Mouse (Mus musculus): ENCODE data around the gene Gm4787. TPM values are rescaled to one million over a fixed set of nuclear protein-coding genes. Genes with fewer than 3 reads are reported as not detected.
A peak's percentile ranks its signal among the peaks of the same experiment; 100 is the strongest.
"Not testable (repeated sequence)": the region's sequence is repeated elsewhere in the genome, so short reads cannot be mapped to it uniquely, and the experiment has no call there.

Gene Gm4787
- 0.13 and 0.27 TPM in 2 replicates for polyA plus RNA-seq (2015; fragmentation: Nextera tagmentation; extraction: Ambion mirVana)

DNA sequence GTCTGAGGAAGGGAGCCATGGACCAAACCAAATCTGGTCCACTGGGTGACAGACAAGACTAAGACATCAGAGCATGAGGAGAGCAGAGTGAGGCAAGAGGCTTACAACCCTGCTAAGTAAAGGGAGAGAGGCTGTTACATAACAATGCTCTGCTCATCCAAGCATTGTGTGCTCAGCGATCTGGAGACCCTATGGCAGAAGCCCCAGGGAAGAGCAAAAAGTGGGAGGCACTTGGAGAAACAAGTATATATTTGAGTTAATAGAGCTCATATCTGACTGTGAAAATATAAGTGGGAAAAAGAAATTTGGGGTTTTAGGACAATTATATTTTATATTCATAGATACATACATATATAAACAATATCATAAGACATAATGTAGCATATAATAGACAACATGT is at the start of gene Gm4787:
TSS of gene Gm4787 (minus strand) at position 101 of the 400 bp plus-strand sequence.
- H3K4me2 ChIP-seq (replicated peaks); H3K4me3 ChIP-seq (replicated peaks); H3K4me1 ChIP-seq (replicated peaks); H3K27ac ChIP-seq; H3K27me3 ChIP-seq; H3K9ac ChIP-seq (replicated peaks); ATAC-seq; H3K36me3 ChIP-seq; H3K9me3 ChIP-seq: not testable (repeated sequence)
- WGBS = 56% methylated on average over 1 of the region's 1 CpGs

- no peak for ATAC-seq
- Histone ChIP-seq H3K4me3 (replicated peaks) (no peak within 1 kb of the TSS), H3K9me3 (peaks cover 21% of the 10 kb centered on the region), H3K9ac (replicated peaks) (no peak within 1 kb of the TSS), H3K4me1 (replicated peaks) (no peaks in the 10 kb centered on the region), H3K27ac (no peak within 1 kb of the TSS), H3K4me2 (replicated peaks) (no peak within 1 kb of the TSS), H3K36me3 (peaks cover 22% of the 10 kb centered on the region), H3K27me3 (no peaks in the 10 kb centered on the region)
- WGBS = 88% methylated on average over 1 of the region's 1 CpGs
These were observed 42.6 kb upstream of the Gm4787 start, which contains the start of gene Adam4 for GRCm38 (mm10) chr12:81421846-81422245. TSS of gene Adam4 (minus strand) at chr12:81421946.

DNA sequence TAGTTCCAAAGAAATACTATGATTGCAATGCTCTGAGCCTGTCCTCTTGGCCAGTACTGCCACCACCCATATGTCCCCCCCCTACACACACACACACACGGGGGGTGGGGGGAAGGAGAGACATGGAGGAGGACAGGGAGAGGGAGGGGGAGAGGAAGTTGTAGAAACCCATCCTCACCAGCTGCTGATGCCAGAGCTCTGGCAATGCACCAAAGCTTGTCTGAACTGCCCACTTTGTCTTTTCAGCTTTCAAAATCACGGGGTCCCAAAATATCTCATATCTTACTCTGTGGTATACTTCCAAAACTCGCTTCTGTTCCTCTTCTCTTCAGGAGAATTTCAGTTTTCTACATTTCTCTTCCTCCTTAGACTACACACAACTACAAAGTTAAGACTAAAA is 33.9 kb upstream of the Gm4787 start:
- Histone ChIP-seq H3K4me3 (replicated peaks) (no peak overlapping the region), H3K36me3 (no peaks in the 10 kb centered on the region), H3K9me3 (no peaks in the 10 kb centered on the region), H3K4me1 (replicated peaks) (no peaks in the 10 kb centered on the region), H3K27ac (no peak overlapping the region), H3K9ac (replicated peaks) (no peak overlapping the region), H3K27me3 (no peaks in the 10 kb centered on the region), H3K4me2 (replicated peaks) (no peak overlapping the region)
- ATAC-seq = no peak
- 91% methylated on average over 3 of the region's 3 CpGs for WGBS

DNA sequence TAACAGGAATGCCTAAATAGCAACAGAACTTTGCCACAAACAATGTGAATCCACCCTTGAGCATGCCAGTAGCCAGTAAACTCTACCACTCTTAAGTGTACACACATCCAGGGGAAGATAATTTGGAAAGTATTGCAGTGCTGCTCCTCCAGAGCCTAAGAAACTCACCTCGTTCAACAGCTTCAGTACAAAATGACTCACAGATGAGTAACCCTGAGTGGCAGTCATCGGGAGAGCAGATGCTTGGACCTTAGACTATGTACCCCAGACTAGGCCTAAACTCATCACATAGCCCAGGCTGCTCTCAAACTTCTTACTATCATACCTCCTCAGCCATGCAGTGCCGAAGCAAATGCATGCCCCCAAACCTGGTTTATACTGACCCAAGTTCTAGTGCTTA is 29.7 kb upstream of the Gm4787 start:
- Histone ChIP-seq H3K4me1 (replicated peaks) (no peaks in the 10 kb centered on the region), H3K4me2 (replicated peaks) (no peak overlapping the region), H3K27me3 (no peaks in the 10 kb centered on the region), H3K9me3 (no peaks in the 10 kb centered on the region), H3K36me3 (no peaks in the 10 kb centered on the region), H3K27ac (no peak overlapping the region), H3K9ac (replicated peaks) (no peak overlapping the region), H3K4me3 (replicated peaks) (no peak overlapping the region)
- 84% methylated on average over 3 of the region's 3 CpGs for WGBS
- ATAC-seq = no peak

DNA sequence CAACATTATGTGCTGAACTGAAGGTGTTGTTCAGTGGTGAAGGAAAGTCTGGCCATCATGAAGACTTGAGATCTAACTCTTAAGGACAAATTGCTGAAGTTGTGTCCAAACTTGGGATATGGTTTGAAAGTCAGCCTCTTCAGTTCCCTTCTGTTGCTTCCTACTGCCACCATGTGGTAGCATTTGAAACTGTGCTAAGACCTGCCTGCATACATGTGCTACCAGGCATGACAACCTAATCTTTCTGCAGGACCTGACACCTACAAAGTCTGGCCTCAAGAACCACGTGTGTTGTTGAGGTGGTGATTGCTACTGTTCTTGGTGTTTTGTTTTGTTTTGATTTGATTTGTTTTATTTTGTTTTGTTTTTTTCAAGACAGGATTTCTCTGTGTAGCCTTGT is 22.9 kb upstream of the Gm4787 start:
- Histone ChIP-seq H3K4me2 (replicated peaks) (no peak overlapping the region), H3K9ac (replicated peaks) (no peak overlapping the region), H3K9me3 (no peaks in the 10 kb centered on the region), H3K36me3 (no peaks in the 10 kb centered on the region), H3K27ac (no peak overlapping the region), H3K4me3 (replicated peaks) (no peak overlapping the region), H3K27me3 (no peaks in the 10 kb centered on the region), H3K4me1 (replicated peaks) (no peaks in the 10 kb centered on the region)
- WGBS = 28% methylated on average over 1 of the region's 1 CpGs
- ATAC-seq = peak; percentile 58; the same call in 1 of the 2 replicates

GRCm38 (mm10) chr12:81333841-81334240 is 45.4 kb downstream of the Gm4787 start:
- Histone ChIP-seq H3K4me3 (replicated peaks) (peak overlapping the region; percentile 66), H3K4me1 (replicated peaks) (peaks cover 19% of the 10 kb centered on the region), H3K36me3 (no peaks in the 10 kb centered on the region), H3K9me3 (no peaks in the 10 kb centered on the region), H3K27ac (no peak overlapping the region), H3K9ac (replicated peaks) (0 out of 2 replicates have a peak overlapping the region, but pooled peaks have one; percentile 85), H3K27me3 (peaks cover 7% of the 10 kb centered on the region), H3K4me2 (replicated peaks) (peak overlapping the region; percentile 83)
- WGBS = 70% methylated on average over 5 of the region's 5 CpGs
- ATAC-seq = no peak

DNA sequence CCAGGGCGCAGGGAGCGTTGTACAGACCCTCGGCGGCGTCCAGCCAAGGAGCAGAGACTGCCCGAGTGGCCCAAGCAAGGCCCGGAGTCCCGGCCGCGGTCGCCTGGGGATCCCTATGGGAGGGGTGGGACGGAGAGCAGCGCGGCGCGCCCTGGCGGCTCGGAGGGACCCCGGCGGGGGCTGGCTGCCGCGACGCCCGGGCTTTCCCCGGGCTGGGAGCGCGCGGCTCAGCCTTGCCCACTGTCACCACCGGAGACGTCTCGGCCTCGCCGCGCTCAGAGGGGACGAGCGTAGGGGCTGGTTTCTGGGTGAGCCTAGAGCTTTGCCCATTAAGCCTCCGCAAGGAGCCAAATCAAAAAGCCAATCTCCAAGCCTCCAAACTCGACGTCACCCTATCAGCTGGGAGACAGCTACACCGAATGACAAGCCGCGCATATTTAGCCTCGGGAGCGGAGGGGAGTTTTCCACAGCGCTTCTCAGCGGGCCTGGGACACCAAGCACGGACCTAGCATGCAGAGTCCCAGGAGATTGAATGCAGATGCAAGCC is 46.3 kb downstream of the Gm4787 start, which contains the start of gene Slc8a3:
TSS of gene Slc8a3 (minus strand) at position 306 of the 547 bp plus-strand sequence.
- Histone ChIP-seq H3K9ac (replicated peaks) (peak within 1 kb of the TSS; percentile 85), H3K27me3 (peaks cover 7% of the 10 kb centered on the region), H3K27ac (peak within 1 kb of the TSS; percentile 85), H3K9me3 (no peaks in the 10 kb centered on the region), H3K36me3 (no peaks in the 10 kb centered on the region), H3K4me2 (replicated peaks) (peak within 1 kb of the TSS; percentile 83), H3K4me3 (replicated peaks) (peak within 1 kb of the TSS; percentile 66), H3K4me1 (replicated peaks) (peaks cover 19% of the 10 kb centered on the region)
- peak; percentile 82 for ATAC-seq
- 0% methylated on average over 44 of the region's 47 CpGs for WGBS

DNA sequence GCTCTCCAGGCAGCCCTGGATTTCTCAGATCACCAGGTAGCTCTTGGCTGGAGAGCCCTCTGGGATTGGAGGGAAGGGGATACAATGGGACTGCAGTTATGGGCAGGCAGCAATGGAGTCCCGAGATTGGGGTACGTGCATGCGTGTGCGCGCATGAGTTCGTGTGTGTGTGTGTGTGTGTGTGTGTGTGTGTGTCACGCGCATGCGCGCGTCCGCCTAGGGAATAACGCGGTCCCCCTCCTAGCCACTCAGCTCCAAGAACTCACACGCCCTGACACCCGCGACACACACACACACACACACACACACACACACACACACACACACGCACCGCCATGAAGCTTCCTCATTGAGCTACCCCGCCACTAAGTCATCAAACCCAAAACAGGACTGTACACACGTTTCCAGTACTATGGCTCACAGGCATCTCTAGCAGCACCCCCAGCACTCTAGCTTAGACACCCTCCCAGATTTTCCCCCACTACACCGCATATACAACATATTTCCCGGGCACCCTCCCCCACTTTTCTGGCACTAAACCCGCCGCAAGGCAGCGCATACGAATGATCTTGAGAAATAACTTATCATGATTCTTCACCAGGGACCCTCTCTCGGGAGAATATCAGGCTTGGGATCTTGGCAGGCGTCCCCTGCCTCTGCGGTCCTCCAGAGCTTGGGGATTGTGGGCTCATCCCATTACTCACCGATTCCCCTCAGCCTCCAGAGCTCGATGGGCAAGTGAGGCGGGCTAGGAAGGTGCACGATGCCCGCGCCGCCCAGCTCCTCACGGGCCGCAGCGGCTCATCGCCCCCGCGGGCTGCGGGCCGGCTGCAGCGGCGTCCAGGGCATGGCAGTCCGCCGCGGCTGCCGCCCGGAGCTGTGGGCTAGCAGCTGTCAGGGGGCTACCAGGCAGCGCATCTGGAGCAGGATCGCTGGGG is 47.1 kb downstream of the Gm4787 start:
- peaks cover 7% of the 10 kb centered on the region for H3K27me3 ChIP-seq
- no peaks in the 10 kb centered on the region for H3K36me3 ChIP-seq
- peak; percentile 84 for ATAC-seq
- peaks cover 19% of the 10 kb centered on the region for H3K4me1 ChIP-seq (replicated peaks)
- peak overlapping the region; percentile 66 for H3K4me3 ChIP-seq (replicated peaks)
- H3K27ac ChIP-seq = peak overlapping the region; percentile 85
- H3K4me2 ChIP-seq (replicated peaks) = peak overlapping the region; percentile 83
- H3K9ac ChIP-seq (replicated peaks) = peak overlapping the region; percentile 85
- no peaks in the 10 kb centered on the region for H3K9me3 ChIP-seq
- WGBS = 1% methylated on average over 41 of the region's 54 CpGs

DNA sequence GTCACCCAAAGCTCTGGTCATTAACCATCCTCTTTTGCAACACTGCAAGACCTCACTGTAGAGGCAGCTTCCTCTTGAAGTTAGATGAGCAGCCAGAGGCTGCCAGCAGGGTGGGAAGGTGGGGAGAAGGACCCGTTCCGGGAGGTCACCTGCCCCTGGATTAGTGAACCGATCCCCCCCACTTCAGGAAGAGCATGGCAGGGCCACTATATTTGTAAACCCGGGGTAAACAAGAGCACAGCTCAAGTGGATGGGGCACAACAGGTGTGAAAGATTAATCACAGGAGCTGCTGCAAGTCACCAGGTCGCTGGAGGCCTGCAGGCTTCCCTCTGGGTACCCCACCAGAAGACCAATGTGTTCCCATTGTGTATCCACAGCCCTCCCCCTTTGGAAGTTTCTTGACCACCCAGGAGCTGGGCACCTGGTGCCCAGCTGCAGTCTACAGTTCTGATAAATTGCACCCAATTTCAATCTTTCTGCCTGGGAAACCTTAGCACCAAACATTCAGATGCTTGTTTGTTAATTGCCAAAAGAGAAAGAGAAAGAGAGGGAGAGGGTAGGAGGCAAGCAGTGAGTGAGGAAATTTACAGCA is 48.1 kb downstream of the Gm4787 start:
- H3K4me3 ChIP-seq (replicated peaks) = peak overlapping the region; percentile 66; the same call in 1 of the 2 replicates
- H3K9ac ChIP-seq (replicated peaks) = peak overlapping the region; percentile 85; the same call in 1 of the 2 replicates
- H3K4me2 ChIP-seq (replicated peaks) = peak overlapping the region; percentile 83
- no peaks in the 10 kb centered on the region for H3K36me3 ChIP-seq
- H3K27me3 ChIP-seq = peaks cover 7% of the 10 kb centered on the region
- no peak for ATAC-seq
- H3K9me3 ChIP-seq = no peaks in the 10 kb centered on the region
- H3K4me1 ChIP-seq (replicated peaks) = peaks cover 19% of the 10 kb centered on the region
- H3K27ac ChIP-seq = peak overlapping the region; percentile 67
- WGBS = 39% methylated on average over 5 of the region's 5 CpGs

Other genes starting within 250 kb of the Gm4787 start
- gene Slc8a3, start 46.3 kb downstream of the Gm4787 start, polyA plus RNA-seq (2015; fragmentation: Nextera tagmentation; extraction: Ambion mirVana) = 3.4 and 3.6 TPM in 2 replicates
- gene Adam4, start 42.5 kb upstream of the Gm4787 start, polyA plus RNA-seq (2015; fragmentation: Nextera tagmentation; extraction: Ambion mirVana) = 0.45 and 0.62 TPM in 2 replicates
- 140 and 148 TPM in 2 replicates for gene Cox16, start 105.7 kb upstream of the Gm4787 start, polyA plus RNA-seq (2015; fragmentation: Nextera tagmentation; extraction: Ambion mirVana)
- gene Gm20498, start 153.4 kb upstream of the Gm4787 start, polyA plus RNA-seq (2015; fragmentation: Nextera tagmentation; extraction: Ambion mirVana) = 32.5 and 34.0 TPM in 2 replicates
- 38.3 and 41.1 TPM in 2 replicates for gene Synj2bp, start 153.4 kb upstream of the Gm4787 start, polyA plus RNA-seq (2015; fragmentation: Nextera tagmentation; extraction: Ambion mirVana)
- gene Adam21, start 189.0 kb upstream of the Gm4787 start, polyA plus RNA-seq (2015; fragmentation: Nextera tagmentation; extraction: Ambion mirVana) = 0.70 and 0.89 TPM in 2 replicates
- 58.6 and 64.0 TPM in 2 replicates for gene Med6, start 215.5 kb upstream of the Gm4787 start, polyA plus RNA-seq (2015; fragmentation: Nextera tagmentation; extraction: Ambion mirVana)

All from midbrain, embryonic 13.5 days (tissue).